Mouse (Mus musculus): ENCODE results near the gene Sgms1.
A peak's percentile ranks its signal among the peaks of the same experiment; 100 is the strongest.

Gene Sgms1

DNA sequence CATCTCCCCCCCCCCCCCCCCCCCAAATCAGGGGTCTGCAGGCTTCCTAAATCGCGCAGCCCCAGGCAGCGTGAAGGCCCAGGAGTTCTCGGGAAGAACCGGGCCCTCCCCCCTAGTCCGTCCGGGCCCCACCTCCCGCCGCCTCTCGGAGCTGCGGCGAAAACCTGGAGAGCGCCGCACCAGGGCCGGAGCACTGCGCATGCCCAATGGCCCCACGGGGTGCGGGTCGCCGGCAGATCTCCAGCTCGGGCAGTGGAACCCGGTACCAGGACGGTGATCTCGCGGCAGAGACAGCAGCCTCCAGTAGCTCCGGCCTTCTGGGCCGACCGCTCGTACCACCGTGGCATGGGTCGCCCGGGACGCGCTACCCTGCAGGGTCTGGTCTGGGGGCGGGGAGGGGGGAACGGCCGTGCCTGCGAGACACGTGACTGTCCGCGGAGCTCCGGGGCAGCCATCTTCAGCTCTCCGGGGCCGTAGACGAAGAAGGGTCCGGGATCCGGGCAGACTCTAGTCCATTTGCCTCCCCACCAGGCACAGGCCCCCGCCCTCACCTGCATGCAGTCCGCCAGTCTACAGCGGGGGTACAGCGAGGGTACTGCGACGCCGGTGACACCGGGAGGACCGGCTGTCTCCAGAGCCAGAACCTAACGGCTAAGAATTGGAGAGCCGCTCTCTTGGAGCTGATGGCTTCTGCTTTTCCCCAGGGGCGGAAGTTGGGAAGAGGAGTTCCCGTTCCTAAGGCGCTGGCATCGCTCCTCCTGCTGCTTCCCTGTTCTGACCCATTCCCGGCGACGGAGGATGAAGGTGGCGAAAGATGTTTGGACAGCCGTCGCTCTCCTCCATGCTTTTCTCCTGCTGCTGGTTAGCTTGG, at the start of gene Sgms1:
Sgms1 (minus strand) TSS at position 714 of the 871 bp plus-strand sequence.
- peak; percentile 45 to 49 for DNase-seq

- DNase-seq = no peak
Measured at GRCm38 (mm10) chr19:32425856-32426255, 36.3 kb upstream of the Sgms1 start.

DNA sequence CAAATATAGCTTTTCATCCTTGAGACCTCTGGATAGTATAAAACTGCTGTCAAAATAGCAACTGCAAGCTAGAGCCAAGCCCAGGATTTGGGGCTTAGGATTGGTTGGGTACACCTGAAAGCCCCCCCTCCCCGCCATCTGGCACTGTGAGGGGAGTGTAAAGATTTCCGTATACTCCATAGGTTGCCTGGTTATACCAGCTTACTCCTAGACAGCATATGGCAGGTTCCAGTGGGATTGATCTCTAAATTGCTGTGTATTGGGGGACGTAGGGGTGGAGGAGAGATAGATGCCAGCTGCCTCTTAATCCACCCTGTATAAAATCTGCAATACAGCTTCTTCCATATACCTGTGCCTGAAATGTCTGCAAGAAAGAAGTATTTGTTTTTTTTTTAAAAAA, 35.2 kb upstream of the Sgms1 start:
- no peak for DNase-seq

GRCm38 (mm10) chr19:32419069-32419468, 29.6 kb upstream of the Sgms1 start:
- DNase-seq = no peak

GRCm38 (mm10) chr19:32416692-32417317, 27.3 kb upstream of the Sgms1 start:
- DNase-seq = no peak

DNA sequence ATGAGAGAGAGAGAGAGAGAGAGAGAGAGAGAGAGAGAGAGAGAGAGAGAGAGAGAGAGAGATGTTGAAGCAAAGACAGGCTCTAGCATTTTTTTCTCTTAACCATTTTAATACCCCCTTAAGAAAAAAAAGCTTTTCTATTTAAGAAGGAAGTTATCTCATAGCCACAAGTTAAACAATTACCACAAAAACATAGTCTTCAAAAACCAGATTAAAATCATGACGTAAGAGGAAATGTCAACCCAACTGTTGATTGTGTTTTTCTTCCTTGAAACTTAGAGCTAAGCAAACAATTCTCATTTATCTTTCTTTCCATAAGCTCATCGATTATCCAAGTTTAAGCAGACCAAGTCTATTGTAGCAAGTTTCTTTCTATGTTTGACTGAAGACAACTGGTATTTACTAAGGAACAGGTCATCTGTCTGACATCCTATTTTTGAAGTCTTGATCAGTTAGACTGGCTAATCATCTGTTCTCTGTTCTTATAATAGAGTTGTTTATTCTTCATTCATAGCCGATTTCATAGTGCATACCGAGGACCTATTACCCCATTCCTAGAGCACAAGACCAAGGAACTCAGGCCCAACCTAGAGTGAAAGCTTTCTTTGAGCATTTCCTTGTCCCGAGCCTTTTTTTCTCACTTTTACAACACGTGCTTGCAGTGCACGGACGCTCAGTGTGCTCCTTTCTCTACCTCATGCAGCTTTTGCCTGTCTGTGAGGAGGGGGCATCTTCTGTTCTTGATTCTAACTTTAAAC, 20.3 kb upstream of the Sgms1 start:
- DNase-seq = no peak

DNA sequence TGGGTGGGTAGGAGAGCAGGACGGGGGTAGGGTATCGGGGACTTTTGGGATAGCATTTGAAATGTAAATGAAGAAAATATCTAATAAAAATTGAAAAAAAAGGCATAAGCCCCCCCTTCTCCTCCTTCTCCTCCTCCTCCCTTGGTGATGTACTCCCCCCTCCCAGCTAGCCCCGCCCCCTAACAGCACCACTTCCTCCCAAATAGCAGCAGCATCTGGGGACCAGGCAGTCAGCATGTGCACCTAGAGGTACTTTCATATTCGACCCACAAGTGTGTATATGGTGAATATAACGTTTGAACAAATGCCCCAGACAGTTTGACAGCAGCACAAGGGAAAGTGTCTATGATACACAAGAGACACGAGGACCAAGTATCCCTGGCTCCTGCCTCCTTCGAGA, 17.2 kb upstream of the Sgms1 start:
- DNase-seq = peak in 1 of 2 experiments; percentile 46

DNA sequence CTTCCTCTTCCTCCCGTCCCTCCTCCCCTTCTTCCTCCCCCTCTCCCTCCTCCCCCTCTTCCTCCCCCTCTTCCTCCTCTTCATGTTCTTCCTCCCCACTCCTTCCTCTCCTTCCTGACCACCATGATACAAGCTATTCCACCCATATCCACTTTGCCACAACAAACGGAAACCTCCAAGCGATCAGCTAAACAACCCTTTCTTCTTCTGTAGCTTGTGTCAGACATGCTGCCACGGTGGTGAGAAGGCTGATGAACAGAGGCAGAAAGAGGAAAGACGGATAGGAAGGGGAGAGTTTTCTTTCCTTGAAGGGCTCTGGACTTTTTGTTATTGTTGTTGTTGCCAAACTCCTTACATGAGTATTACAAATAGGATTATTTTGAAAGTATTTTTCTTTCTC, 14.9 kb upstream of the Sgms1 start:
- DNase-seq = no peak

- no peak for DNase-seq
Measured at GRCm38 (mm10) chr19:32403834-32404233, 14.3 kb upstream of the Sgms1 start.

- DNase-seq = no peak
Measured at GRCm38 (mm10) chr19:32398491-32398890, 9.0 kb upstream of the Sgms1 start.

DNA sequence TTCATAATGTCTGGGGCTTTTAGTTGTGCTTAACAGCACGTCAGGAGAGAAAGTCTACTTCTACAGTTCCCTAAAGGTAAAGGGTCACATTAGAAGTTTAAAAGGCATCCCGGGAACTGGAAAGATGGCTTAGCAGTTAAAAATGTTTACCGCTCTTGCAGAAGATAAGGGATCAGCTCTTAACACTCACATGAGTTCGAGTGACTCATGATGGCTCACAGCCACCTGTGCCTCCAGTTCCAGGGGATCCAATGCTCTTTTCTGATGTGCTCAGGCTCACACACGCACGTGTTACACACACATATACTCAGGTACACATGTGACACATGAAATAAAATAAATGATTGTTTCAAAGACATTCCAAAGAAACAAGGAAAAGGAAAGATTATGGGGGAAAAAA, 6.8 kb upstream of the Sgms1 start:
- DNase-seq = no peak

- DNase-seq = no peak
Measured at GRCm38 (mm10) chr19:32394825-32395224, 5.3 kb upstream of the Sgms1 start.

DNA sequence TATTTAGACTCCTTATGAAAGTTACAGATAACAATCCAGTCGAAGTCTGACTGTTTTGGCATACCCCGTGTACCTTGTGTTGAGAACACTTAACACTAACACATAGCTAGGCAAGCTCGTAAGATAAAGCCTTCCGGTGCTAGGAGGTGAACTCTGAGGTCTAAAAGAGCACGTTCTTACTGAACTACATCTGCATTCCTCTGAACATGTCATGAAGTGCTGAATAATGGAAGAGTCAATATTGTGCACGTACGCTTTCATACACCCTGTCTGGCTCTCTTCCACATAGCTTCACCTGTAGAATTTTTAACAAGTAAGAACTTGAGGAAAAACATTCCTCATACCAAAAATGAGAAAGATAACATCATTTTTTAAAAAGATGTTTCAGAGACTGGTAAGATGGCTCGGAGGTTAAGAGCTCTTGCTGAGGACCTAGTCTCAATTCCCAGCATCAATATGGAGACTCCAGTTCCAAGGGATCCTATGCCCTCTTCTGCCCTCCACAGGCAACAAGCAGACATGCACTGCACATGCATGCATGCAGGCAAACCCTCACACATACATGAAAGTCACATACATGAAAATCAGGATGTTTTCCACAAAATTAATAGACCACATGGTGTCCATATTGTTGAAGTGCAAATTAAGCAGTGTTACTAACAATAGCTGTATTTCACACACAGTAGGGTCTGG, 4.4 kb upstream of the Sgms1 start:
- DNase-seq = no peak

GRCm38 (mm10) chr19:32393092-32393745, 3.7 kb upstream of the Sgms1 start:
- no peak for DNase-seq

DNA sequence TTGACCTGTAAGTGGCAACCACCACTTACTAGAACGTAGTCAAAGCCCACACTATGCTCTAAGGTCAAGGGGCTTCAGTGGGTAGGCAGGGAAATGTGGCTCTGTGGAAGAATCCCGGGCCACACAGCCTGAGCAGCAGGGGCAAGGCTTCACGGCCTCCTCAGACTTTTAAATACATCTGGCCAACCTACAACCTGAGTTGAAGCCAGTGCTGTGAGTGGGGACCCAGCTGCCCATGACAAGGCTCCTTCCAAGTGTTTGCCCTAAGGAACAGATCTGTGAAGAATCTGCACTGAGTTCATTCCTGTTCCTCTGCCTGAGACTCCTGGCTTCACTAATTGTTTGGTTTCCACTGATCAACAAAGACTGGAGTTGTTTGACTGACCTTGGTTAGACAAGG, 1.9 kb upstream of the Sgms1 start:
- DNase-seq = no peak

GRCm38 (mm10) chr19:32390116-32390515, 602 bp upstream of the Sgms1 start:
- DNase-seq = no peak

DNA sequence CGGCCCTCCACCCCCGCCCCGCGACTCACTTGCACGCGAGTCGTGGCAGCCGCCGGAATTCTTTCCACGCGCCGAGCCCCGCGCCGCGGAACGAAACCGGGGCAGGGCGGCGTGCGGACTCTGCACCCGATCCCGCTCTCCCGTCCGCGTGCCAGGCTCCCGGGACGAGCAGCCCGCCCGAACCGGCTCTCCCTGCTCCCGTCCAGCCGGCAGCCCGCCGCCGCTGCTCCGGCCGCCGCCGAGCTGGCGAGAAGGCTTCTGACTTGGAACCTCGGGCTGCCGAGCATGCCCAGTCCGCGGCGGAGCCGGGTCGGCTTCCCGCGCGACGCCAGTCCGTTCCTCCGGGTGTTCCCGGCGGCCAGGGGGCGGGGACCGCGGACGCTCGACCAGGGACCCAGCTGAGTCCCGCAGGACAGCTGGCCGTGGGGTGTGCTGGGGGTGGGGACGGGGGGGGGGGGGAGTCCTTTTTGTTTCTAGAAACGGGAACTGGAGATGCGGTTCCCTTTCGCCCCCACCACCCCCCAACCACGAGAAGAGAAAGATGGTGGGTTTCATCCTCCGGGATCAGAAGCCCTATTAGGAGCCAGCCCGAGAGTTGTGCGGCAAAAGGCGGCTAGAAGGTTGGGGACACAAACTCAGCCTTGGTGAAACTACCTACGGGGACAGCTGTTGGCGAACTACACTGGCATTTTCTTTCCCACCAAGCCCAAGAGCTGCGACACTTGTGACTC, 1.2 kb downstream of the Sgms1 start:
- peak; percentile 56 to 60 for DNase-seq

DNA sequence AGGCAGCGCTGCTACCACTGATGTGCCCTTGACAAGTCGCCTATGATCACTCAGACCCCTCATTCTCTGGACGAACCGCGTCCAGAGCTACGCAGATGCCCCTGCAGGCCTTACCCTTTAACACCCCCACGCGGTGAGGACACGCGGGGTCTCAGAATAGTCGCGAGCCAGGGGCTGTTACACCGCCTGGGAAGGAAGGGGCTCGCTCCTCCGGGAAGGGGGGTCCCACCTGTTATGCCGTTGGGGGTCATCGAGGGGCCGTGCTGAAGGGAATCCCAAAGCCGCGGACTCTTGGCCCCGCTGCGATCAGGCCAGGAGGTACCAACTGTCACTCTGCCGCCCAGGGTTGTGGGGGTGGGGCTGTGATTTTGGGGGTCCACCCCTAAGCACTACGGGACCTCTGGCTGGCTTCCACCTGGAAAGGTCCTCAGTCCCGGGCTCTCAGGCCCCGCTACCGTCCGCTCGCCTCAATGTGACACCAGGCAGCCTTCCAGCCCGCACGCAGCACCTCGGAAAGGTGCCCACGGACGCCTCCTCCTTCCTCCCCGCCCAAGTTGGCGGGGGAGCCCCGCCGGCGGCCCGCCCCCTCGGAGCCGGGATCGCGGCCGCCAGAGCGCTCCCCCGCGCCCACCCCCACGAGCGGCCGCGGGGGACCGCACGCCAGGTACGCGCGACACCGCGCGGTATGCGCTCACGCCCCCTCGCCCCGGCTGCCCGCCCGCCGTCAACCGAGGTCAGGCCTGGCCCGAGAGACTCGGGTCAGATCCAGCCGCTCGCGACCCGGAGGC, 1.9 kb downstream of the Sgms1 start:
- DNase-seq = peak in 1 of 2 experiments; percentile 28

DNA sequence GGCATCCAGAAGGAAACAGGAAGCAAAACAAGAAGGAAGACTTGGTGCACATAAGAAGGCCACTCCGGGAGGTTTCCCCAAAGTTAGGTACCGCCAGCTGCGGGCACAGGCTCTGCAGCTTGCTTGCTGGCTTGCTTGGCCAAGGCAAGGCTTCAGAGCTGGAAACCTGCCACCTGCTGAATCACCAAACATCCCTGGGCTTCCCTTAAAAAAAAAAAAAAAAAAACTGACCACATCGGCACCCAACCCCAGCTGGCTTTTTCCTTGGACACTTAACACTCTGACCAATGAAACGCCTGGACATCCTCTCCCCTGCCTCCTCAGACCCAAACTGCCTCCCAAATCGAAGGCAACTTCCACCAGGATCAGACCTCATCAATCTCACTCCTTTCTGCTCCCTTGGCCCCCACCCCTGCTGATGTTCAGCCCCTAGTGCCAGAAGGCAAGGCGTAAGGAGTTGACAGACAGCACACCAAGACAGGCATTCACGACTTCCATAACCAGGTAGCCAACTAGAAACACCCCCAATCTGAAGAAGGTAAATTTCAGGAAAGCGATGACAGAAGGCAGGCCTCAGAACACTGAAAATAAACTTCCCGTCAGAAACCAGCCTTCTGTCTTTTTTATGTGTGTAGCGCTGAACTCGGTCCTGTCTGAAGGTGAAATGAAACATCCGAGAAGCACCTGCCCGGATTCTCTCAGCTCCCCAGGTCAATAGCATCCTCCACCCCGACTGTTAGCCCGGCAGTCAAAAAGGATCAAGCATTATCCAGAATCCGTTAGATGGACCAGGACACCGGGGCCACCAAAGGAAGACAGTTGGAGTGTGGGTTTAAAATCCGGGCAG, 2.7 kb downstream of the Sgms1 start:
- no peak for DNase-seq

- no peak for DNase-seq
Measured at GRCm38 (mm10) chr19:32383738-32384137, 5.8 kb downstream of the Sgms1 start.
